Mouse (Mus musculus) heart, postnatal 25 days (tissue): ENCODE data around the gene Nmrk1. TPM values are rescaled to one million over a fixed set of nuclear protein-coding genes. Genes with fewer than 3 reads are reported as not detected.
A peak's percentile ranks its signal among the peaks of the same experiment; 100 is the strongest.

Experiments used
- DNase-seq: peaks from one replicate; pipeline ENCODE4 v3.0.0; 2022; ENCODE audit warnings: low spot score
- intact Hi-C: fragments of 180-260 bp; cut with DNase I; formaldehyde crosslinking; loops from one replicate; pipeline ENCODE4 v1.15.1; 2025
- total RNA-seq, 2 experiments: library from RNA; stranded (reverse); gene quantifications; 2 replicates each; pipeline ENCODE4 v1.2.3; 2021

Nmrk1 gene
- total RNA-seq, 2 experiments from 2014 or later, result 2.4 to 2.8 TPM

DNA sequence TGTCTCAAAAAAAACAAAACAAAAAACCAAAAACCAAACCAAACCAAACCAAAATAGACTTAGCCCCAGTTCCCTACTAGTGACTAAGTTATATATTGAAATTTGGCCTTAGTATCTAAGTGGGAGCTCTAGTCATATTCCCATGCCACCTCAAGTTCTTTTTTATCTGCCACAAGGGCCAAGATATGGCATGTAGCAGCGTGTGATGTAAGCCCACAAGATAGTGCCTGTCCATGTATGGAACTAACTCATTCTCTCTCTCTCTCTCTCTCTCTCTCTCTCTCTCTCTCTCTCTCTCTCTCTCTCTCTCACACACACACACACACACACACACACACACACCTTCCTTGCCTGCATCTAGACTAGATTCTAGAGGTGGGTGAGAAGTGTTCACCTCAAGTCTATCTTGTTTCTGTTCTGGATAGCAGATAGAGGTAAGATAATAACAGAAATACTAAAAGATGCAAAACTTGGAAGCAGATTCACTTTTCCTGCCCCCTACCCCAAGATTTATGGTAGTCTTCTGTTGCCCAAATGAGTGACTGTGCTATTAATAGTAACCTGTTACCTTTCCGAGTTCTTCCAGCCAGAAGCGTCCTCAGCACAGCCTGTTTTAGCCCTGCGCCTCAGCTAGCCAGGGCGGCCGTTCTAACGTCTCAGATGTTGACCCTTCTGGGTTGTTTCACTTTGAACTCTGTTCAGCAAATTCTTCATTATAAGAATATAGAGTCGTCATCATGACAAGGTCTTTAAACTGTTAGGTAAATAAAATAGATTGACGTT is 16.2 kb downstream of the Nmrk1 start:
- intact Hi-C loops, result no loop called here
- DNase-seq, result no peak

DNA sequence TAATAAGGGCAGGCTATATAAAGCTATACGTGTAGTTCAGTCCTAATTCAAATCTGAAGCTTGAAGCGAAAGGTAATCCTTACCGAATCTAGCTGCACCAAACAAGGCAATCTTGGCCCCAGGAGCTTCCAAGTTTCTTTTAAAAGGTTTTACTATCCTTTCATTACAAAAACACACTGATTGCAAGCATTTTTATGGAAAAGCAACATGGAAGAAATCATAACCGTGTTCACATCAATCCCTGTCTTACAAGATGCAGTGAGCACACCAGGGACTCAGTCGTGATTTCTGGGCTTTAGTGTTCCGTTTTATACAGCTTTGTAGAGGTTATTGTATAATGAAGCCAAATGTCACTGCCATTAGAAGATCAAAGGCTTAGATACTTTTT is 16.8 kb downstream of the Nmrk1 start:
- intact Hi-C loops, result no loop called here
- no peak for DNase-seq

DNA sequence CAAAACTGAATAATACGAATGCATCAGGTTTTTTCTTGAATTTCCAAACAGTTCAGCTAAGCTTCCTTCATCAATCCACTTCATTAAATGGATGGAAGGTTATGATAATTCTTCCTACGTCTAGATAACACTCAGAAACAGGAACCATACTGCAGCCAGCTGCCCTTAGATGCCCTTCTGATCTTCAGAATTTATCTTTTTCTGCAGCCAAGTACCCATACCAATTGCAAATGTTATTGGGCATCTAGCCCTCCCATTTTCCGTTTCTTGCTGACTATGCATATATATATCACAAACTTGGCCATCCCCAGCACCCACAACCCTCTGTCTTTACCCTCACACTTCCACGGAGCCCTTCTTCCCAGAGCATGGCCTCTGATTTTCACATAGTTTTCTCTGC is 18.2 kb downstream of the Nmrk1 start:
- no peak for DNase-seq
- intact Hi-C loops, result no loop called here

DNA sequence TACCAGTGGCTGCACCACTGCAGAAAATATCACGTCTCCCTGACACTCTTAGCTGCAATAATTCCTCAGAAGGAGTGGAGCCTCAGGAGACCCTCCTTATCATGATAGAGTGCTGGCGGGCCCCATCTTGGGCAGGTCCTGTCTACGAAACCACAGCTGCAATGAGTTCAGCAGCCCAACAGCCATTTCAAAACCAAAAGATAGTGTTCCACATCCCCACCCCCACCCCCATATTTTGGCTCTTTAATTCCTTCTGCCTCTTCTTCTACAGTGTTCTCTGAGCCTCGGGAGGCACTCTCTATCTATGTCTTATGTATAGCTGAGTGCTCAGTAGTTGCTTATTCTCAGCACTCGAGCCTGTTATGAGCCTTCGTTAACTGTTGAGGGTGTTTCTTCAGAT is 18.7 kb downstream of the Nmrk1 start:
- intact Hi-C loops, result no loop called here
- DNase-seq, result no peak

DNA sequence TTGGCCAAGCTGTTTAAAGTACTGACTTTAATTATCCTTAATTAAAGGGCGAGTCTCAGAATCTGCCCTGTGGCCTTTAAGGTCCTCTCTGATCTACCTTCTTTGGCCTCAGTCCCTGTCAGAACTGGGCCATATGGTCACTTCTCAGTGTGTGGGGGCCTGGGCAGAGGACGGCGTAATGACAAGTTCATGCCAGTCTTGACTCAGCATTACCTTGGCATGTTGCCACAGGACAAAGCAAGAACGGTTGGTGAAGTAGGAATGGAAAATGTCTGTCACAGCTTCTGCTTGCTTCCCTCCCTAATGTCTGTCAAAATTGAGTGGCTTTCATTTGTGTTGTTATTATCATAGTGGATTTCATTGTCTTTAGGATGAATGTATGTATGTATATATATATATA is 20.8 kb downstream of the Nmrk1 start:
- intact Hi-C loops, result no loop called here
- DNase-seq, result no peak

DNA sequence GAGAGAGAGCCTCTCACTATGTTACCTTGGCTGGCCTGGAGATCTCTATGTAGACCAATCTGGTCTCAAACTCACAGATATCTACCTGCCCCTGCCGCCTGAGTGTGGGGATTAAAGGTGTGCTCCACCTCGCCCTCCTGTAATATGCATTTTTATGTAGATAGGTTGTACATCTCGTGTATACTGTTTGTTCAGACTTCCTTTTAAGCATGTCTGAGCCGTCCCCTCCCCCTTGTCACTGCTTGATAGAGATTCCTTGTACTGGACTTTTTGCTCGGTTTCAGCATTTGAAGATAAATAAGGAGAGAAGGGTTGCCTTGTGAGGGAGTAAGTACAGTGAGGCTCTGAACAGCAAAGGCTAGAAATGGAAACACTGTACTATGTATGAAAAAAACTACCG is 21.3 kb downstream of the Nmrk1 start:
- no peak for DNase-seq
- intact Hi-C loops, result no loop called here

DNA sequence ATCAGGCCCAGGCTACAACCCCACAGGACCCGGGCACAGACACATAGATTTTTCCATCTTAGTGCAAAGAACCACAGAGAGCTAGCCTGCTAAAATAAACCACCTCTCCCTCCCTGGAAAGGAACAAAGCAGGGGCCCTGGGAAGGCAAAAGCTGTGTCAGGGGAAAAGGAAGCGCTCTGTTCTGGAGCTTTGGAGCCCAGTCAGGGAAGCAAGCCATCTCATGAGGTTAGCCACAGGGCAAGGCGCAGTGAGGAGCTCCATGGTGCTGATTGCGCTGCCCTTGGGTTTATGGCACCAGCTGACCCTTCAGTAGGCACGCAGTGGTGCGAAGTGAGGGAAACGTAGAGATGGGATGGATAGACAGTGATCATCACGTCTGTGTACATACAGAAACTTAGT is 22.6 kb downstream of the Nmrk1 start:
- intact Hi-C loops, result no loop called here
- DNase-seq, result no peak

DNA sequence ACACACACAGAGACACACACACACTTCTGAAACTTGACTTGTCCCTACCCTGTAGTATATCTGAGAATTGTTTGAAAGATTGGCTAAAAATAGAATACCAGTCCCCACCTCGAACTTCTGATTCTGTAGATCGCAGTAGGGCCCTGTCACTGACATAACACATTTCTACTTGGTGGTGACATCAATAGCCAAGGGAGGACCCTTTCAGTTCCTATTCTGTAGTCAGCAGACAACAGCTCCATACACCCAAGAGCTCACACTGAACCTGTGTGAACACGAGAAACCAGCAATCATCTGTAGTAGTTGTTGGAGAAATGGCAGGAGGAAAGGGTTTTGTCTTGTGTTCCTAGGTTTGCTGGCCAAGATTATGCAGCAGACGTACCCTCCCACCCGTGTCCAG is 23.2 kb downstream of the Nmrk1 start:
- intact Hi-C loops, result no loop called here
- DNase-seq, result no peak

DNA sequence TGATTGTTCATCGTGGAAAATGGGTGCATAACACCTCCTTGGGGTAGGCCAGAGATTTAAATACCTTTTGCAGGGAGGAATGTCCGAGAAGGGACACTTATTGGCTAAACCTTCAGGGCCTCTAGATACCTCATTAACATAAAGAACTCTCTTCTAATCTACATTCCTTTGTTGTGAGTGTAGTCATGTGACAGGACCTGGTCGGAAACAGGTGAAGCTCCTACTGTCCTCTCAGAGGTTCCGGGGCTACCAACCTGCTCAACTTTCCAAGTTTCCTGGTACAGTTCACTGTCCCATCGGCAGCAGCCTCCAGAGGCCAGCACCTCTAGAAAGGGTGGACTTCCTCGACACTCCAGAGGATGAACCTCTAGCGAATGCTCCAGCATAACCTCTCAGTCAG is 24.2 kb downstream of the Nmrk1 start:
- no peak for DNase-seq
- intact Hi-C loops, result no loop called here

DNA sequence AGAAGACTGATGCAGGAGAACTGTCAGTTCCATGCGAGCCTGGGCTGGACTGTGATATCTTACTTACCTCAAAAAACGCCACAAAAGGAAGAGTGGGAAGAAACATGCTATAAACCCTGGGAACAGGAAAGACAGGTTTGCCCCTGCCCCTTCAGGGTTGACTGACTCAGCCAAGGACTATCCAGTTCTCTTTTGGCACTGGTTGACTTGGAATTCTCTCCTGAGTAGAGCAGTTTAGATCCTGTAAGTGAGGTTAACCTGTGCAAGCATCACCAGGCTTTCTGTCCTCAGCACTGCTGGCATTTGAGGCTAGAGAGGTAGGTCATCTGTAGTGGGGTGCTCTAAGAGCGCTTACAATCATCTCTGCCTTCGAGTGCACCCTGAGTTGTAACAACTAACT is 26.7 kb downstream of the Nmrk1 start:
- intact Hi-C loops, result no loop called here
- no peak for DNase-seq

DNA sequence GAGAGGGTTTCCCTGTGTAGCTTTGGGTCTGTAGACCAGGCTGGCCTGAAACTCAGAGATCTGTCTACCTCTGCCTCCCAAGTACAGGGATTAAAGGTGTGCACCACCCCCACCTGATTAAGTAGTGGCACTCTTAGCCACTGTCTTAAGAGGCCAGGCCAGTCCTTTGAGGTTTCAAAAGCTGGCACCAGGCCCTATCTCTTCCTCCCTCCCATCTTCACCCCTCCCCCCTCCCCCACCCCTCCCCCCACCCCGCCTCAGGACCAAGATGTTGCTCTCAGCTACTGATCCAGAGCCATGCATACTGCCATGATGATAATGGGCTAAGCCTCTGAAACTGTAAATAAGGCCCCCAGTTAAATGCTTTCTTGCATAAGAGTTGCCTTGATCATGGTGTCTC is 27.6 kb downstream of the Nmrk1 start:
- intact Hi-C loops, result no loop called here
- DNase-seq, result no peak

DNA sequence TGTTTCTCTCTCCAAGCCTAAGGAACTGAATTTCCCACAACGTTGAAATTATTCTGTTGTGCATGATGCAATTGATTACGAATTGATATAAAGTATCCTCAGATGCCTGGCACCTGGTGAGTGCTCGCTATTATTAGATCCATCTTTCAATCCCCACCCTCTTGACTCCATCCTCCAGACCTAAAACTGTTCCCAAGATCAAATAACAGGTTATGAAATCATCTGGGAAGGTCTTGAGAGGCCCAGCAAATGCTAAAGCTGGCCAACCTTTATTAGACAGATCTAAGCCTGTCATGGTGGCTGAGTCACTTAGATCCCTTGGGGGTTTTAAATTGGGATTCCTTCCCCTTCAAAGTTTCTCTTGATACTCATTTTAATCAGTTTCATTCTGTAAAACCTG is 28.7 kb downstream of the Nmrk1 start:
- DNase-seq, result no peak
- intact Hi-C loops, result no loop called here

DNA sequence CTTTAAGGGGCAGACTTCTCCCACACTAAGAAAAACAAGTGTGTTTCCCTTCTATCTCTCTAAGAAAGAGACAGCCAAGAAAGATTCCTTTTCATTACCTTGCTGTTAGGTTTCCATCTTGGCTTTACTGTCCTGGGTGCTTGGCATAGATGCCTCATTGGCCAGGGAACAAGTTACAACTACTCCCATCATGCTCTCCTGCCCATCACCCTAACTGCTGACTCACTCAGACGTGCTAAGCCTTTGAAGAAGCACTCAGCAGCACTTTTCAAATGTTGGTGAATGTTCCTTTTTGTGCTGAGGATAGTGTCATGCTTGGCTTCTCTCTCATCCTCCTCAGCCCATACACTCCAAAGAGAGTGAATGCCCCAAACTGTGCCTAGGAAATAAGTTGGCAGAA is 29.9 kb downstream of the Nmrk1 start:
- intact Hi-C loops, result no loop called here
- no peak for DNase-seq

DNA sequence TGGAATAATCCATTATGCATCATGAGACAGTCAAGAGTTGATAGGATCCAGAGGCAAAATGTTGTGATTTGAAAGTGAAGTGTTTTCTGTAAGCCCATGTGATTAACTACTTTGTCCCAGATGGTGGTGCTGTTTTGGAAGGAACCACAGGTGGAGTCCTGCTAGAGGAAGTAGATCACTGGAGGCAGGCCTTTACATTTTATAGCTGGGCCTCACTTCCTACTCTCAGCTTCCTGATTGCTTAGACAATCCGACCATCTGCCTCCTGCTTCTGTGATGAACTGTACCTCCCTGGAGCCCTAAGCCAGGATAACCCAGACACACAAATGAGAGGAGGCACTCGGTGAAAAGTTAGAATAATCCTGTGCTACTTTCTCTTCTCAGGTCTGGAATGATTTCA is 32.2 kb downstream of the Nmrk1 start:
- no peak for DNase-seq
- intact Hi-C loops, result no loop called here

DNA sequence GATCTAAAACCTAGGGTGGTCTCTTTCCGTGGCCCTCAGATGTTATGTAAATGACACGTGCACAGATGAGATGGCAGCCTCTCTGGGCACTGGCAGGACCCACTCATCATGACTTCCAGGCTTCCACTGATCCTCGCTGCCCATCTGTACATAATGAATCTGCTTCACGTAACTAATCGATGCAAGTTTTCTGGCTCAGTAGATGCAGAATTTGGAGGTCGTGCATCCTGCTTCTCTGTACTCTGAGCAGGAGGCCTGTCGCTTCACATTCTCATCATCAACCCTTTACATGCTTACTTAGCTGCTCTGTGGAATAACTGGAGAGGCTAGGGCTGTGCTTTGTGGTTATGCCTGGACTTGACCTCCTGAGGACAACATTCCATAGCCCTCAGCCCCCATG is 35.2 kb downstream of the Nmrk1 start:
- no peak for DNase-seq
- intact Hi-C loops, result no loop called here

DNA sequence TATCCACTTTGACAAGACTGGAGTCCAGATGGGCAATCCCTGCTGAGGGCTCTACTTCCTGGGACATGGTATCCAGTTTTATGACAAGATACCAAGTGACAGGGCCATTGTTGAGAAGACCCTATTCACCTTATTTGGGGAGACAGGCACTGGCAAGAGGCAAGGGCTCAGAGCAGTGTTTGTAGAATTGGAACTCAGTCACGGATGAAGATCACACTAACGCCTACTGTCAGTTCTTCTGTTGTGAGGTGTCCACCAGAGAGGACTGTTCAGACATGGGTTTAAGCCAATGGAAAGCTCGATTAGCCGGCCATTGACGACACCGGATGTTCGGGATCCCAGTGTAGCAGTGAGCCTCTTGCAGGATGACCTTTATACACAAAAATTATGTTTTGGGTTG is 37.8 kb downstream of the Nmrk1 start:
- no peak for DNase-seq
- intact Hi-C loops, result no loop called here

DNA sequence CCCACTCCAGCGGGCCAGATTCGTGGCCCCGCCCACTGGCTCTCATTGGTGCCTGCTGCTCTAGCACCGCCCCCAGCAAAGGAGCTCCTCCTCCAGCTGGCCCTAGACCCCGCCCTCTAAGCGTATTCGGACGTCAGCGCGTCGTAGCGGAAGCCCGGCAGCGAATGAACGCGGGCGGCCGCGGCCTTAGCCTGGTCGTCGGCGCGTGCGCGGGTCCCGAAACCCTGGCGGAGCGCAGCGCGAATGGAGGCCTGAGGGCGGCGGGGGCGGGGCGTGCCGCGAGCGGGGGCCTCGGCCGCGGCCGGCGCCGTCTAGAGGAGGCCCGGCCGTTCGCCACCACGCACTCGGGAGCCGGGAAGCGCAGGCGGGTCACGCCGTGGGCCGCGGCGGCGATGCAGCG is 38.9 kb downstream of the Nmrk1 start, which contains the start of gene Carnmt1:
Carnmt1 (plus strand) TSS at position 157 of the 400 bp plus-strand sequence.
- peak; percentile 98 for DNase-seq
- intact Hi-C loops, result loop anchor here (5.0 kb wide), 2 partner anchors 38 to 42 kb away; partner anchors contain the start of genes D030056L22Rik, Nmrk1 and Ostf1

DNA sequence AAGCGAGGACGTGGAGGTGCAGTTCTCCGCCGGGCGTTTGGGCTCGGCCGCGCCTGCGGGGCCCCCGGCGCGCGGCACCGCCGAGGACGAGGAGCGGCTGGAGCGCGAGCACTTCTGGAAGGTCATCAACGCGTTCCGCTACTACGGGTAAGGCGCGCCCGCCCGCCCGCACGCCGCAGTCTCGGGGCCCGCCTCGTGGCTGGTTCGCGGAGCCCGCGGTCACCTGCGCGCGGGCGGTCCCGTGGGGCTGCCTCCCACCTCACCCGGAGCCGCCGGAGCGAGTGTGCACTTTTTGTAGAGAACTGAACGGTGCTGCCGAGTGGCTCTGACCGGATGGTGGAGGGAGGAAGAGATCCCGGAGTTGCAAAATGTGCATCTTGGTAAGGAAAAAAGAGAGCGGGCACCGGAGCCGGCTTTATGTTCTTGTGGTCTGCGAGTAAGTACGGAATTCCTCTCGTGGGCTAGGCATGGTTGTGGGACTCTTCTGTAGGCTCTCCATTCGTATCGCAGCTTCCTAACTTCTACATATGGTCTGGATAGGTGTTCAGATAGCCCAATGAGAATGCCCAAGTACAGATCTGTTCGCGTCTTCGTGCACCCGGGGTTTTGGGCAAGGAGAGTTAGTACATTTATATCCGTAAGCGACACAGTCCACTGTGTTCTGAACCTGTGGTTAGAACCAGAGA is 39.4 kb downstream of the Nmrk1 start:
- no peak for DNase-seq
- intact Hi-C loops, result loop anchor here (5.0 kb wide), 2 partner anchors 39 to 41 kb away; partner anchors contain the start of genes D030056L22Rik, Nmrk1 and Ostf1

DNA sequence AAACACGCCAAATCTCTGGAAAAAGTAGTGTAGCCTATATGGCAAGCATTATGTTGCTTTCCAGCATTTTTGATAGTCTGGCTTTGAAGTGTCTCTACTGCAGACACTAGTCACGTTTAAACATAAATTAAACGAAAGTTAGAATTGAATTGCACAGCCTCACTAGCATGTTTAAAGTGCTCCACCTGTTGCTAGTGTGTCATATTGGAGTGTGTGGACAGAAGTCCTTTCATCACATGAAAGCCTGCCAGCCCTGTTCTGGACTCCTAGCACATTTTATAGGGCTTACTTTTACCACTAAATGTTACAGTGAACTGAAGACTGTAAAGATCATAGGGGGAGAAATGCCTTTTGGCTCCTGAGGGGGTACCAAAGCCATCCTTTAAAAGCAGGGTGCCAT is 40.7 kb downstream of the Nmrk1 start:
- intact Hi-C loops, result loop anchor here (5.0 kb wide), 2 partner anchors 40 kb away; partner anchors contain the start of genes D030056L22Rik, Nmrk1 and Ostf1
- DNase-seq, result no peak

DNA sequence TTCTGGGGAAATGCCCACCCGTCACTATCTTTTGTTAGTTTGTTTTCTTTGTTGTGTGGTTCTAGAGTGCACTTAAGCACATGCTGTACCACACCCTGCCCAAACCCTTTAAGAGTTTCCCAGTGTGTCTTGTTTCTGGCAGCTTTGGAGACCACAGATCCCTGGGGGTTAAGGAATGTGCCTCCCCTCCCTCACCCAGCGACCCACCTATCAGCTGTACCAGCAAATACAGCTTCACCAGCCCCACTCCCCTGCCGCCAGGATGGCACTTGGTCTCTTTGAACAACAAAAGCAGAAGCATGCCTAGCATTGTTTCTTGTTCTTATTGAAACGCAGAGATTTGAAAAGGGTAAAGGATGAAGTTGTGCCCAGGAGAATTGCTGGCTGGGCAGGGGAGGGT is 41.4 kb downstream of the Nmrk1 start:
- intact Hi-C loops, result loop anchor here (5.0 kb wide), 2 partner anchors 39 to 41 kb away; partner anchors contain the start of genes D030056L22Rik, Nmrk1 and Ostf1
- DNase-seq, result no peak

DNA sequence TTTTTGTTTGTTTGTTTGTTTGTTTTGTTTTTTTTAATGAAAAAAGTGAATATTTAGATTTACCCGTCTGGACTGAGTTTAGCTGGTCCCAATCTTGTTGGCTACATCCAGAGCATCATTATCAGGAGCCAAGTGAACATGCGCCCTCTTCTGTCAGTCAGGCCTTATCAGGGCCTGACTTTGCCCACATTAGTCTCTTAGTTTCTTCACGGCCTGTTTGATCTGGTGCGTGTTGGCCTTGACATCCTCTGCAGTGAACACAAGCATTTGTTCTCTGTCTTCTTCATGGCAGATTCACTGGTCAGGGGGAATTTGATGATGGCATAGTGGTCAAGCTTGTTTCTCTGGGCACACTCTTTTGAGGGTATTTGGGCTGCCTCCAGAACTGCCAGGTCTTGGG is 50.4 kb downstream of the Nmrk1 start:
- intact Hi-C loops, result no loop called here
- no peak for DNase-seq
